Mouse (Mus musculus) small intestine, adult 2 months (tissue): ENCODE measurements at regions not wholly inside any gene's neighbourhood (a gene's known extent, or its start where the extent isn't known, plus 50 kb on each side); places are given as distances from the start of the nearest gene placed in this dataset.

Experiments
- CTCF ChIP-seq: fragments of 200-500 bp; IDR thresholded peaks from 2 replicates; pipeline ENCODE4 v1.5.1; 2012; ENCODE audit warnings: low read depth, mild to moderate bottlenecking, control low read depth, inconsistent platforms, low read length, moderate library complexity, mixed read lengths; ENCODE audit not compliant: insufficient replicate concordance, insufficient read length; ENCODE audit errors: extremely low read depth
- POLR2A ChIP-seq: fragments of 200-500 bp; IDR thresholded peaks from 2 replicates; pipeline ENCODE4 v1.6.1; 2012; ENCODE audit warnings: low read depth, mild to moderate bottlenecking, control low read depth, inconsistent platforms, low read length, moderate library complexity

- TF ChIP-seq POLR2A (no peak), CTCF (no peak; the same call in 1 of the 2 replicates)
These were observed 277.2 kb downstream of the Gm21863 start for GRCm38 (mm10) chr12:20231528-20231927.
